Mouse (Mus musculus) bone marrow, adult 2 months (tissue): ENCODE data around the gene Ap1m1. TPM values are rescaled to one million over a fixed set of nuclear protein-coding genes. Genes with fewer than 3 reads are reported as not detected.

Experiments
- H3K27ac ChIP-seq: fragments of 200-500 bp; 2 replicates; pipeline ENCODE4 v1.5.1; 2012; ENCODE audit warnings: low read depth, mild to moderate bottlenecking, control low read depth, inconsistent platforms, low read length; ENCODE audit not compliant: control insufficient read depth, poor library complexity, insufficient read depth
- H3K4me1 ChIP-seq: fragments of 200-500 bp; 2 replicates; pipeline ENCODE4 v1.6.1; 2011; ENCODE audit warnings: low read length; ENCODE audit not compliant: control insufficient read depth, insufficient read depth
- H3K4me3 ChIP-seq: fragments of 200-500 bp; replicated peaks from 2 replicates; pipeline ENCODE3; 2011; ENCODE audit warnings: mild to moderate bottlenecking, low read depth, low read length, control low read depth; ENCODE audit not compliant: control insufficient read depth
- CTCF ChIP-seq: fragments of 200-500 bp; IDR thresholded peaks from 2 replicates; pipeline ENCODE4 v1.5.1; 2011; ENCODE audit warnings: low read length, control low read depth; ENCODE audit not compliant: control insufficient read depth, insufficient read depth
- POLR2A ChIP-seq: fragments of 200-500 bp; IDR thresholded peaks from 2 replicates; pipeline ENCODE4 v1.6.1; 2011; ENCODE audit warnings: low read depth, mild to moderate bottlenecking, control low read depth, low read length, borderline replicate concordance; ENCODE audit not compliant: control insufficient read depth
- WGBS: fragments of 180-500 bp; shearing (Covaris S2); methylation state at CpG from one replicate; pipeline ENCODE4 v1.1.7; 2018; 5-methylcytosine and 5-hydroxymethylcytosine counted together
- polyA plus RNA-seq: library from polyadenylated mRNA; stranded (reverse); fragments of >200 nt; gene quantifications from 2 replicates; pipeline ENCODE4 v1.2.4, GENCODE M21; 2011; ENCODE audit warnings: low replicate concordance; ENCODE audit not compliant: missing spikeins, insufficient read depth, insufficient read length

Ap1m1 gene
- polyA plus RNA-seq, 1 experiment, result 51.8 TPM

- Histone ChIP-seq H3K4me3 (peak overlapping the region; percentile 91), H3K4me1 (peaks cover 8% of the 10 kb centered on the region), H3K27ac (no peak overlapping the region)
- TF ChIP-seq CTCF (no peak), POLR2A (no peak)
- WGBS, result 42% methylated on average over 7 of the region's 7 CpGs
Observed at GRCm38 (mm10) chr8:72240951-72241350, 1.1 kb downstream of the Ap1m1 start.

DNA sequence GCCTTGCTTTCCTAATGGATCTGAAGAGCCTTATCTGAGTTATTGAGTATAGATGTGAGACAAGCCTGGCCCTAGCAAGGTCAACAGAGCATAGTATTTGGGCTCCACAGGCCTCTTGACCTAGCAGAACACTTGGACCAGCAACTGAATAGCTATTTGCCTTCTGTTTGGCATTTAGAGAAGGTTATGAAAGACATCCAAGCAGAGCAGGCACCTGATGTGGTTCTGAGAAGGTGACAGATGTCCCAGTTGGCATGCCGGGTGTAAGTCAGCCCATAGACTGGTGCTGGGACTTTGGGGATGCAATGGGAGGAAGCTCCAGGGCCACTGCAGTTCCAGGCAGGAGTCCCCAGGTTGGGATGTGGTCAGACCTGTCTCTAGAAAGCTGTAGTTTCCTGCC lies 2.4 kb downstream of the Ap1m1 start:
- WGBS, result 94% methylated on average over 1 of the region's 1 CpGs
- no peak overlapping the region for H3K27ac ChIP-seq
- no peak overlapping the region for H3K4me3 ChIP-seq
- TF ChIP-seq CTCF (no peak), POLR2A (no peak)
- H3K4me1 ChIP-seq, result peaks cover 8% of the 10 kb centered on the region

GRCm38 (mm10) chr8:72244610-72245009 lies 4.8 kb downstream of the Ap1m1 start:
- no peak for TF ChIP-seq CTCF
- no peak for TF ChIP-seq POLR2A
- Histone ChIP-seq H3K4me3 (no peak overlapping the region), H3K4me1 (peaks cover 8% of the 10 kb centered on the region), H3K27ac (peak overlapping the region; percentile 26)
- 15% methylated on average over 2 of the region's 2 CpGs for WGBS

- peaks cover 2% of the 10 kb centered on the region; the same call in 1 of the 2 replicates for H3K4me1 ChIP-seq
- peak; percentile 60 for TF ChIP-seq CTCF
- no peak for TF ChIP-seq POLR2A
- H3K4me3 ChIP-seq, result no peak overlapping the region
- H3K27ac ChIP-seq, result no peak overlapping the region
- 58% methylated on average over 7 of the region's 7 CpGs for WGBS
Observed at GRCm38 (mm10) chr8:72257171-72257901, 17.5 kb downstream of the Ap1m1 start.

DNA sequence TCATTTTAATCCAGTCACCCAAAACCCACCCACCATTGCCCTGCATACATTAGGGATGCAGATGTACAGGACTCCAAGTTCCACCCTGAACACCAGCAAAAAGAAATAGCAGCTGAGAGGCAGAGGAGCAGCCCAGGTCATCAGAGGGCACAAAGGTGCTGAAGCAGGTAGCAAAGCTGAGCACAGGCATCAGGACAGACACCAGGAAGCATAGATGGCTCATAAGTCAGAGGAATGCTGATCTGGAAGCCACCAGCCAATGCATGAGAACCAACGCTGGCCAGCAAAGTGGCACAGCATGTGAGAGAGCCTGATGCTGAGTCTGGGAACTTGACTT lies 18.1 kb downstream of the Ap1m1 start:
- TF ChIP-seq POLR2A, result no peak
- TF ChIP-seq CTCF, result no peak
- no peak overlapping the region for H3K27ac ChIP-seq
- no peak overlapping the region for H3K4me3 ChIP-seq
- H3K4me1 ChIP-seq, result peaks cover 2% of the 10 kb centered on the region; the same call in 1 of the 2 replicates
- 94% methylated on average over 1 of the region's 1 CpGs for whole genome bisulfite sequencing

DNA sequence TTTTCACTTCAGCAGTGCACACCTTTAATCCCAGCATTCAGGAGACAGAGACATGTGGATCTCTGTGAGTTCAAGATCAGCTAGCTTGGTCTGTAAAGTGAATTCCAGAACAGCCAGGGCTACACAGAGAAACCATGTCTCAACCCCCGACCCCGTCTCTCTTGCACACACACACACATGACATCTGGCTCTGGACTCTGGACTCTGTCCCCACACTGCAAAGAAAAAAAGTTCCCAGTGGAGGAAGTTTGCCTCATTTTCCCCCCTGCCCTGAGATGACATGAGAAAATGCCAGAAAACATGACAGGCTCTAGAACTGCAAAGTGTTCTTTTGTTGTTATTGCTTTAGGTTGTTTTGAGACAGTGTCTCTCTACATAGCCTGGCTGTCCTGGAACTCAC lies 20.0 kb downstream of the Ap1m1 start:
- WGBS, result 65% methylated on average over 2 of the region's 2 CpGs
- Histone ChIP-seq H3K27ac (no peak overlapping the region), H3K4me3 (no peak overlapping the region), H3K4me1 (peaks cover 2% of the 10 kb centered on the region; the same call in 1 of the 2 replicates)
- TF ChIP-seq CTCF, result no peak

GRCm38 (mm10) chr8:72260585-72260984 lies 20.8 kb downstream of the Ap1m1 start:
- 58% methylated on average over 4 of the region's 4 CpGs for WGBS

GRCm38 (mm10) chr8:72261019-72261418 lies 21.2 kb downstream of the Ap1m1 start:
- Histone ChIP-seq H3K4me3 (no peak overlapping the region), H3K4me1 (peaks cover 2% of the 10 kb centered on the region; the same call in 1 of the 2 replicates), H3K27ac (peak overlapping the region; percentile 40; the same call in 1 of the 2 replicates)
- 29% methylated on average over 2 of the region's 2 CpGs for WGBS
- TF ChIP-seq POLR2A (no peak), CTCF (peak; percentile 72)

More at GRCm38 (mm10) chr8:72260585-72260984, 20.8 kb downstream of the Ap1m1 start:
- TF ChIP-seq POLR2A (no peak), CTCF (no peak)
- peak overlapping the region; percentile 40; the same call in 1 of the 2 replicates for H3K27ac ChIP-seq
- peaks cover 2% of the 10 kb centered on the region; the same call in 1 of the 2 replicates for H3K4me1 ChIP-seq
- no peak overlapping the region for H3K4me3 ChIP-seq
